Mouse (Mus musculus) forebrain, embryonic 12.5 days (tissue): ENCODE data around the gene Washc4. TPM values are rescaled to one million over a fixed set of nuclear protein-coding genes. Genes with fewer than 3 reads are reported as not detected.
"Not testable (repeated sequence)": the region's sequence is repeated elsewhere in the genome, so short reads cannot be mapped to it uniquely, and the experiment has no call there.

Experiments used
- ATAC-seq: fragments of 200-750 bp; cut with Nextera tagmentation; 2 replicates; pipeline ENCODE4 v1.8.0; 2017; ENCODE audit warnings: moderate TSS enrichment; ENCODE audit not compliant: low FRiP score
- H3K27ac ChIP-seq: fragments of 300-500 bp; sonication (generic); 2 replicates; pipeline ENCODE4 v1.5.1; 2016; ENCODE audit warnings: mild to moderate bottlenecking
- H3K27me3 ChIP-seq: fragments of 300-500 bp; sonication (generic); 2 replicates; pipeline ENCODE4 v1.6.1; 2016; ENCODE audit warnings: mild to moderate bottlenecking
- H3K36me3 ChIP-seq: fragments of 300-500 bp; sonication (generic); replicated peaks from 2 replicates; pipeline ENCODE4 v1.6.1; 2016; ENCODE audit warnings: mild to moderate bottlenecking
- H3K4me1 ChIP-seq: fragments of 300-500 bp; sonication (generic); 2 replicates; pipeline ENCODE4 v1.6.1; 2016
- H3K4me2 ChIP-seq: fragments of 300-500 bp; sonication (generic); 2 replicates; pipeline ENCODE4 v1.6.1; 2016; ENCODE audit warnings: mild to moderate bottlenecking, moderate library complexity
- H3K4me3 ChIP-seq: fragments of 300-500 bp; sonication (generic); replicated peaks from 2 replicates; pipeline ENCODE4 v1.5.1; 2016; ENCODE audit warnings: mild to moderate bottlenecking
- H3K9ac ChIP-seq: fragments of 300-500 bp; sonication (generic); 2 replicates; pipeline ENCODE4 v1.6.1; 2016; ENCODE audit warnings: mild to moderate bottlenecking
- H3K9me3 ChIP-seq: fragments of 300-500 bp; sonication (generic); 2 replicates; pipeline ENCODE4 v1.6.1; 2016
- WGBS: fragments of 180-500 bp; shearing (Covaris S2); methylation state at CpG from one replicate; pipeline ENCODE4 v1.1.7; 2016; 5-methylcytosine and 5-hydroxymethylcytosine counted together
- polyA plus RNA-seq: library from polyadenylated mRNA; unstranded; fragments of >200 nt; fragmentation: Nextera tagmentation; extraction: Ambion mirVana; gene quantifications from 2 replicates; pipeline ENCODE4 v1.2.1, GENCODE M21; 2016

Washc4 gene
- polyA plus RNA-seq, result 38.0 and 38.2 TPM in 2 replicates

DNA sequence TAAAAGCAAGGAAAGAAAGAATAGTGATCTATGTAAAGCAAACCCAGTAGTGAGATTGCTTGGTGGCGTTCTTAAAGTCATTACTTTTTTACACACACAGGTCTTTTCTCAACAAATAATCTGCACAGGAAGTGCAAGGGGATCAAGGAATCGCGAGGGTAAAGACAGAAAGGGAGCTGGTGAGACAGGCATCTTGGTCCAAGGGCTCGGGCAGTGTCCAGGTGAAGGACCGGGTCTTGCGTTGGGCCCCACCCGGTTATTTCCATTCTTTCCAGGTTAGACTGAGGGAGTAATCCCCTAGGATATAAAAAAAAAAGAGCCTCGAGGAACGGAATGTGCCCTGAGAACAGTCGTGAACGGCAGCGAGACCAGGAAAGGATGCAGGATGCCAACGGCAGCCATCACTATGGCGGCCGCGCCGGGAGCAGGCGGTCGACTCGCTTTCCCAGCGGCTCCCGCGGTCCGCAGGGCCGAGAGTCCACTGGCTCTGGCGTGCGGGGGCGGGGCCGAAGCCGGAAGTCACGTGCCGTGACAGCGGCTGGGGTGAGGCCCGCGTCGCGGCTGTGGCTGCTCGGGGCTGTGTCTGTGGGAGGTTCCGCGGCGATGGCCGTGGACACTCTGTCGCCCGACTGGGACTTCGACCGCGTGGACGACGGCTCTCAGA is at the start of gene Washc4:
Gene Washc4 (plus strand): TSS at position 314 of the 664 bp plus-strand sequence.
- peak within 1 kb of the TSS; percentile 85 for H3K9ac ChIP-seq
- peak; percentile 100 for ATAC-seq
- no peaks in the 10 kb centered on the region for H3K9me3 ChIP-seq
- peak within 1 kb of the TSS; percentile 80 for H3K27ac ChIP-seq
- 1% methylated on average over 48 of the region's 49 CpGs for whole genome bisulfite sequencing
- peak within 1 kb of the TSS; percentile 56 for H3K4me2 ChIP-seq
- H3K4me1 ChIP-seq, result peaks cover 12% of the 10 kb centered on the region
- H3K27me3 ChIP-seq, result no peaks in the 10 kb centered on the region
- H3K36me3 ChIP-seq, result peaks cover 8% of the 10 kb centered on the region
- peak within 1 kb of the TSS; percentile 86 for H3K4me3 ChIP-seq

DNA sequence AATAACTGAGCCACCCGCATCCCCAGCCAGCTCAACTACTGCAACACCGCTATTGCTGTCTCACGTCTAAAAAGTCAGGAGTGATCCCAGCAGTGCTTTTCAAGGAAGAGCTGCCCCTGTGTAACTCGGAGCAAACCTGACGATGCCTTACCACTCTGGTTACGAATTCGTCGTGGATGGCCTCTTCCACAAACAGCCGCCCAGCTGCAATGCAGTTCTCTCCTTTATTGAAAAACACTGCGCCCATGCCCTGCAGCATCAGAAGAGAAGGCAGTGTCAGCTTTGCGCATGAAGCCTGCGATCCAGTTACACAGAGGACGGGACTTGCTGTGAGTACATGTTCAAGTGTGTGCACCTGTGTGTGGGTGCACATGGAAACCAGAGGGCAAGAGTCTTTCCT is 46.2 kb upstream of the Washc4 start:
- no peak for ATAC-seq
- peaks cover 13% of the 10 kb centered on the region; the same call in 1 of the 2 replicates for H3K36me3 ChIP-seq
- no peak overlapping the region for H3K4me2 ChIP-seq
- no peaks in the 10 kb centered on the region for H3K4me1 ChIP-seq
- H3K9me3 ChIP-seq, result no peaks in the 10 kb centered on the region
- no peak overlapping the region for H3K27ac ChIP-seq
- H3K9ac ChIP-seq, result no peak overlapping the region
- H3K27me3 ChIP-seq, result no peaks in the 10 kb centered on the region
- no peak overlapping the region for H3K4me3 ChIP-seq
- 90% methylated on average over 13 of the region's 13 CpGs for WGBS

- H3K9ac ChIP-seq, result no peak overlapping the region
- no peak for ATAC-seq
- peaks cover 18% of the 10 kb centered on the region for H3K36me3 ChIP-seq
- no peak overlapping the region for H3K4me3 ChIP-seq
- WGBS, result 70% methylated on average over 8 of the region's 8 CpGs
- no peaks in the 10 kb centered on the region for H3K27me3 ChIP-seq
- no peaks in the 10 kb centered on the region for H3K4me1 ChIP-seq
- H3K27ac ChIP-seq, result no peak overlapping the region
- H3K9me3 ChIP-seq, result no peaks in the 10 kb centered on the region
- no peak overlapping the region for H3K4me2 ChIP-seq
These were observed 34.4 kb upstream of the Washc4 start for GRCm38 (mm10) chr10:83508962-83509660.

DNA sequence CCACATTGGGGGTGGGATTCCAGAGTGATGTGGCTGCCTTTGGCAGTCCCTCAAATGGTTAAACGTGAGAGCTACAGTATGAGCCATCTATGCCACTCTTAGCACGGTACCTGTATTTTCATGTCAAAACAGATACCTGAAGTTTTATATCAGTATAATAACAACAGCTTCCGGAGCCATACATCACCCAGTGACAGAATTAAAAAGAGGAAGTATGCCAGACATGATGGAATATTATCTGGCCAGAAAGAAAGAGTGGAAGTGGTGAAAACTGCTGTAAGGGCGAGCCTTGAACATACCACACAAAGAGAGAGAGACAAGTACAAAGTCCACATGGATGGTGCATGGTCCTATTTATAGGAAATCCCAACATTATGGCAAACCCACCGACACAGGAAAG is 32.2 kb upstream of the Washc4 start:
- Histone ChIP-seq H3K4me2 (no peak overlapping the region), H3K27me3 (no peaks in the 10 kb centered on the region), H3K4me1 (no peaks in the 10 kb centered on the region), H3K27ac (no peak overlapping the region), H3K9me3 (no peaks in the 10 kb centered on the region), H3K36me3 (peaks cover 10% of the 10 kb centered on the region), H3K4me3 (no peak overlapping the region), H3K9ac (no peak overlapping the region)
- 83% methylated on average over 5 of the region's 5 CpGs for WGBS
- ATAC-seq, result no peak

GRCm38 (mm10) chr10:83513736-83514135 is 29.8 kb upstream of the Washc4 start:
- no peak for ATAC-seq
- Histone ChIP-seq H3K4me3 (no peak overlapping the region), H3K4me1 (no peaks in the 10 kb centered on the region), H3K9me3 (no peaks in the 10 kb centered on the region), H3K27me3 (no peaks in the 10 kb centered on the region), H3K36me3 (peaks cover 10% of the 10 kb centered on the region; the same call in 1 of the 2 replicates), H3K27ac (no peak overlapping the region), H3K9ac (no peak overlapping the region), H3K4me2 (no peak overlapping the region)
- 87% methylated on average over 8 of the region's 8 CpGs for WGBS

DNA sequence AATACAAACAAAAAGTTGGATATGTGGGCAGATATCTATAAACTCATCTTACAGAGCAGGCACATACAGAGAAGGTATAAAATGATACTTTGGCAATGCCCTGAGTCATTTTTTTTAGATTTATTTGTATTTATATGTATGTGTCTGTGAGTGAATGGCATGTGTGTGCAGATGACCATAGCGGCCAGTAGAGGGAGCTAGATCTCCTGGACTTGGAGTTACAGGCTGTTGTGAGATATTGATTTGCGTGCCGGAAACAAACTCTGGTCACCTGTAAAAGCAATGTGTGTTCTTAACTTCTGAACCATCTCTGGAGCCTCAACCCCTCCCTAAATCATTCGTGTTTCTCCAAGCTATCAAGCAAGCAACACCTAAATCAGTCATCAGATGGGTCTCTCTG is 22.6 kb upstream of the Washc4 start:
- ATAC-seq, result no peak
- no peak overlapping the region for H3K4me3 ChIP-seq
- no peak overlapping the region for H3K4me2 ChIP-seq
- H3K9me3 ChIP-seq, result no peaks in the 10 kb centered on the region
- no peak overlapping the region for H3K27ac ChIP-seq
- no peak overlapping the region for H3K9ac ChIP-seq
- no peaks in the 10 kb centered on the region for H3K27me3 ChIP-seq
- H3K4me1 ChIP-seq, result no peaks in the 10 kb centered on the region
- H3K36me3 ChIP-seq, result peaks cover 18% of the 10 kb centered on the region
- WGBS, result 80% methylated on average over 4 of the region's 4 CpGs

GRCm38 (mm10) chr10:83524238-83524637 is 19.3 kb upstream of the Washc4 start:
- not testable (repeated sequence) for H3K27ac ChIP-seq, H3K4me3 ChIP-seq, H3K4me2 ChIP-seq, H3K4me1 ChIP-seq, H3K9ac ChIP-seq, ATAC-seq, H3K27me3 ChIP-seq, H3K9me3 ChIP-seq
- peaks cover 16% of the 10 kb centered on the region for H3K36me3 ChIP-seq

DNA sequence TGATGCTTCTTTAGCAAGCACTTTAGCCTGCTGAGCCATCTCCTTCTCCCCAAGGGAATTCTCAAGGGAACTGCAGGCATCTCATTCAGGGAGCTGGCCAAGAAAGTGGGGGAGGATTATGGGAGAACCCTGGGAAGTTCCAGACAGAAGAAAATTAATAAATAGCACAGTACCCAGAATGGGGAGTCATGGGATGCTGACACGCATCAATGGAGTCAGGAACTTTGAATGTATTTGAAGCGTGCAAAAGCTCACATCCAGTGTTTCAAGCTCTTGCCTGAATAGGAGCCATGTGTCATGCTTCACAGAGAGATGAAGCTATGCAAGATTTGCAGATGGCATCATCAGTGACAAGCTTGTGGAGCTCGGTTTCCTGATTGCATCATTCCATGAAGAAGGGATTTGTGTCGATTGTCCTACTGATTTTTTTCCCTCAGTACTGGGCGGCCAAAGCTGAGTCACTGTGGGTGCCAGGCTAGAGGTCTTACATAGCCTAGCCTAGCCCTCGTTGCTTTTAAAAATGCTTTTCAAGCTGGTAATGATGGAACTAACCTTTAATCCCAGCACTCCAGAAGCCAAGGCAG is 13.1 kb upstream of the Washc4 start:
- Histone ChIP-seq H3K36me3 (no peaks in the 10 kb centered on the region), H3K27me3 (peaks cover 12% of the 10 kb centered on the region; the same call in 1 of the 2 replicates), H3K4me2 (no peak overlapping the region), H3K4me1 (peaks cover 7% of the 10 kb centered on the region), H3K27ac (no peak overlapping the region), H3K9ac (no peak overlapping the region), H3K4me3 (no peak overlapping the region), H3K9me3 (no peaks in the 10 kb centered on the region)
- ATAC-seq, result no peak
- 90% methylated on average over 6 of the region's 6 CpGs for WGBS

DNA sequence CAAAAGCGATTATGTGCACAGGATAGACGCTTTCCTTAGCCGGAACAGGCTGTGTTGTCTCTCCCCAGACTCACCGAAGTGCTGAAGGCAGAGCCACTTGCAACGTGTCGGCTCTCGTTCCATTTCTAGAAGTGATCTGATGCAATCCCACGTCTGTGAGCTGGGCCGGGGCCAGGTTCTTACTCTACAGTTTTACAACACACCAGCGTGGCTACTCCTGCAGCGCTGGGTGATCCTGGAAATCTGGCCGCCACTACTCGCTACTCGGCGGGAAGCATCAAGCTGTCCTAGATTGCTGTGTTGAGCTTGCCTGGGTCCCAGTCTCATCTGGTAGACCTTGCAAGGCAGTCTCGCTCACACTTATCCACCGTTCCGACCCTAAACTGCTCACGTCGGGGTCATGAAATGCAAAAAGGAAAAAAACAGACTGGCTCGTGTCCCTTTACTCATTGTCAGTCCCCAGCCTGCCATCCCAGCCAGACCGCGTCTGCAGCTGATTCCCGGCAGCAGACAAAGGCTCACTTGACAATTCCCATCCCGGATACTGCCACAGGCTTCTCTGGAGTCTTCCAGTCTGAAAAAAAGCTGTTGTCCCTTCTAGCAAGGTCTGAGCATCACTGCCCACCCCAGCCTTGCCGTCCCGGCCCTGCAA is 10.2 kb upstream of the Washc4 start:
- Histone ChIP-seq H3K9me3 (no peaks in the 10 kb centered on the region), H3K9ac (peak overlapping the region; percentile 58), H3K4me2 (peak overlapping the region; percentile 69), H3K27me3 (peaks cover 12% of the 10 kb centered on the region; the same call in 1 of the 2 replicates), H3K27ac (peak overlapping the region; percentile 16), H3K36me3 (no peaks in the 10 kb centered on the region), H3K4me3 (peak overlapping the region; percentile 50), H3K4me1 (peaks cover 7% of the 10 kb centered on the region)
- WGBS, result 5% methylated on average over 27 of the region's 27 CpGs
- peak; percentile 72 for ATAC-seq

- under 1% methylated on average over 21 of the region's 21 CpGs for WGBS
- Histone ChIP-seq H3K36me3 (no peaks in the 10 kb centered on the region), H3K27me3 (peaks cover 12% of the 10 kb centered on the region; the same call in 1 of the 2 replicates), H3K27ac (peak within 1 kb of the TSS; percentile 16), H3K4me1 (peaks cover 7% of the 10 kb centered on the region), H3K9me3 (no peaks in the 10 kb centered on the region), H3K4me2 (peak within 1 kb of the TSS; percentile 69), H3K9ac (peak within 1 kb of the TSS; percentile 58), H3K4me3 (peak within 1 kb of the TSS; percentile 50)
- peak; percentile 98 for ATAC-seq
These were observed 9.7 kb upstream of the Washc4 start, which contains the start of gene Aldh1l2 for GRCm38 (mm10) chr10:83533910-83534283. Gene Aldh1l2, minus strand, starts transcription at chr10:83534140.

DNA sequence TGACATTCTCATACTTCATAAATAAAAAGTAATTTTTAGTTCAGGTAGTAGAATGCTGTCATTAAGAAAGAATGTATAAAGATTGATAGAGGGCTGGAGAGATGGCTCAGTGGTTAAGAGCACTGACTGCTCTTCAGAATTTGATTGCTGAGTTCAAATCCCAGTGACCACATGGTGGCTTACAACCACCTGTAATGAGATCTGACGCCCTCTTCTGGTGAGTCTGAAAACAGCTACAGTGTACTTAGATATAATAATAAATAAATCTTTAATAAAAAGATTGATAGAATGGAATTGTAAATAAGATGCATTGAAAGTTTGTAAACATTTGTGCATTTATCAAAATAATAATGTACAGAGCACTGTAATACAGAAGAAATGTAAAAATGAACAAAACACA is 7.1 kb upstream of the Washc4 start:
- H3K9me3 ChIP-seq, result no peaks in the 10 kb centered on the region
- no peak overlapping the region for H3K27ac ChIP-seq
- H3K9ac ChIP-seq, result no peak overlapping the region
- WGBS, result 22% methylated on average over 1 of the region's 1 CpGs
- H3K4me3 ChIP-seq, result no peak overlapping the region
- H3K27me3 ChIP-seq, result peaks cover 12% of the 10 kb centered on the region; the same call in 1 of the 2 replicates
- no peak for ATAC-seq
- H3K4me1 ChIP-seq, result peaks cover 7% of the 10 kb centered on the region
- H3K36me3 ChIP-seq, result no peaks in the 10 kb centered on the region
- H3K4me2 ChIP-seq, result no peak overlapping the region

GRCm38 (mm10) chr10:83539311-83539980 is 4.1 kb upstream of the Washc4 start:
- WGBS, result 70% methylated on average over 6 of the region's 6 CpGs

More at GRCm38 (mm10) chr10:83539311-83539980, 4.1 kb upstream of the Washc4 start:
- Histone ChIP-seq H3K4me1 (peaks cover under 1% of the 10 kb centered on the region; the same call in 1 of the 2 replicates), H3K27me3 (0 out of 2 replicates have a peak, but pooled peaks cover 3% of the 10 kb centered on the region), H3K9ac (no peak overlapping the region), H3K27ac (no peak overlapping the region), H3K4me3 (no peak overlapping the region), H3K9me3 (no peaks in the 10 kb centered on the region), H3K36me3 (no peaks in the 10 kb centered on the region), H3K4me2 (no peak overlapping the region)
- ATAC-seq, result no peak
